8 mouse cellular contexts compared by ENCODE assay signal in the genomic region with DNA sequence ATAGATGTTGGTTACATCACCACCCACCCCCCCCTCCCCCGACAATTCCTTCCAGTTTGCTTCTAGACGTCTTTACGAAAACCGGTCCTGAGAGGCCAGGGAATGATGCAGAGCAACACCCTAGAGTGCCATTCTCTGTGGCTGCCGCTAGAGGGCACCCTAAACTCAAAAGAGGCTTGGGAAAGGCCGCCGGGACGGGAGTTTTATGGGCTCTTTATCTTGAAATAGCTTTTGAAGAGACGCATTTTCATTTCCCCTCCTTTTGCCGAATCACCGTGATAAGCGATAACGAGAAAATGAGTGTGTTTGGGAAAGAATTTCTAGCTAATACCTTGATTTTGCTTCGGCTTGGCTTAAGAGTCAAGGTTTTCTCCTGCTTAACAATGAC. TPM values are rescaled to one million over a fixed set of nuclear protein-coding genes. Genes with fewer than 3 reads are reported as not detected.
DNase-seq lines count a peak whose midpoint lies in the region; ATAC-seq and TF ChIP-seq lines count a peak whose summit lies in the region.

No protein-coding gene starts in this region.

- ATAC-seq in intestine, embryonic 14.5 days (replicated peaks; ENCODE audit: low FRiP score, low TSS enrichment, low read depth), result 0 out of 2 replicates have a peak, but pooled peaks have one; percentile 23
- ATAC-seq in limb, embryonic 14.5 days (ENCODE audit: low FRiP score, low read depth), result no peak
- no peak; the same call in 1 of the 2 replicates for ATAC-seq in midbrain, postnatal 0 days (ENCODE audit: low FRiP score)

- peak; percentile 39 for DNase-seq in cerebellum, adult 9-10 months
- DNase-seq in cerebellum, adult 11-12 months, result no peak
- peak; percentile 83 to 85 for DNase-seq in cerebellum, postnatal 14 days
- peak; percentile 80 for DNase-seq in gastrocnemius, adult 2 months
- peak; percentile 88 for DNase-seq in intestine, embryonic 14.5 days (ENCODE audit: low spot score)
- DNase-seq in limb, embryonic 14.5 days (ENCODE audit: low spot score), result peak; percentile 62
- DNase-seq in midbrain, postnatal 0 days (ENCODE audit: low spot score), result peak; percentile 89
- peak; percentile 74 for DNase-seq in splenic B cell, adult 2 months (ENCODE audit: low read depth, low spot score)

- TF ChIP-seq CTCF in gastrocnemius, adult 2 months (IDR thresholded peaks at IDR 0.05), result peak; percentile 82
- TF ChIP-seq CTCF in midbrain, postnatal 0 days (IDR thresholded peaks at IDR 0.05), result peak; percentile 91

- peak overlapping the region; percentile 69 for H3K27ac ChIP-seq in gastrocnemius, adult 2 months
- no peak overlapping the region for H3K27ac ChIP-seq in intestine, embryonic 14.5 days (ENCODE audit: low read depth)
- no peak overlapping the region for H3K27ac ChIP-seq in limb, embryonic 14.5 days (replicated peaks; ENCODE audit: low read depth, low read length)
- no peak overlapping the region for H3K27ac ChIP-seq in midbrain, postnatal 0 days (ENCODE audit: low read depth, low read length)

- H3K9ac ChIP-seq in intestine, embryonic 14.5 days (ENCODE audit: low read length), result no peak overlapping the region
- no peak overlapping the region for H3K9ac ChIP-seq in limb, embryonic 14.5 days (ENCODE audit: low read depth, low read length, severe bottlenecking)
- 0 out of 2 replicates have a peak overlapping the region, but pooled peaks have one; percentile 54 for H3K9ac ChIP-seq in midbrain, postnatal 0 days (replicated peaks; ENCODE audit: low read length, poor library complexity, severe bottlenecking)

- H3K36me3 ChIP-seq in intestine, embryonic 14.5 days (ENCODE audit: control insufficient read depth, insufficient read depth, low read length), result no peaks in the 10 kb centered on the region
- H3K36me3 ChIP-seq in limb, embryonic 14.5 days (ENCODE audit: control insufficient read depth, insufficient read depth, low read length), result no peaks in the 10 kb centered on the region
- H3K36me3 ChIP-seq in midbrain, postnatal 0 days (ENCODE audit: insufficient read depth, low read length), result no peaks in the 10 kb centered on the region
- no peaks in the 10 kb centered on the region for H3K36me3 ChIP-seq in splenic B cell, adult 2 months (ENCODE audit: control insufficient read depth, insufficient read depth, low read length, poor library complexity, severe bottlenecking)

- no peak overlapping the region for H3K4me2 ChIP-seq in intestine, embryonic 14.5 days (ENCODE audit: low read length)
- no peak overlapping the region for H3K4me2 ChIP-seq in limb, embryonic 14.5 days (replicated peaks; ENCODE audit: low read depth, low read length, severe bottlenecking)
- H3K4me2 ChIP-seq in midbrain, postnatal 0 days (ENCODE audit: low read depth, low read length, poor library complexity, severe bottlenecking), result peak overlapping the region; percentile 54

- TF ChIP-seq POLR2A in limb, embryonic 14.5 days (IDR thresholded peaks at IDR 0.05; ENCODE audit: borderline replicate concordance, extremely low read depth, insufficient read depth, insufficient read length), result no peak

- H3K4me1 ChIP-seq in intestine, embryonic 14.5 days (replicated peaks; ENCODE audit: control insufficient read depth, insufficient read depth, low read length), result no peaks in the 10 kb centered on the region
- H3K4me1 ChIP-seq in limb, embryonic 14.5 days (ENCODE audit: control insufficient read depth, insufficient read depth, low read length), result no peaks in the 10 kb centered on the region
- peaks cover 3% of the 10 kb centered on the region; the same call in 1 of the 2 replicates for H3K4me1 ChIP-seq in midbrain, postnatal 0 days (ENCODE audit: insufficient read depth, low read length)

- H3K4me3 ChIP-seq in gastrocnemius, adult 2 months, result peak overlapping the region; percentile 55
- no peak overlapping the region for H3K4me3 ChIP-seq in intestine, embryonic 14.5 days (ENCODE audit: low read depth, low read length)
- H3K4me3 ChIP-seq in limb, embryonic 14.5 days (replicated peaks; ENCODE audit: low read length), result no peak overlapping the region
- peak overlapping the region; percentile 22 for H3K4me3 ChIP-seq in midbrain, postnatal 0 days (ENCODE audit: low read depth, low read length)

- H3K27me3 ChIP-seq in intestine, embryonic 14.5 days (replicated peaks; ENCODE audit: control insufficient read depth, insufficient read depth, low read length), result peaks cover 8% of the 10 kb centered on the region; the same call in 1 of the 2 replicates
- no peaks in the 10 kb centered on the region for H3K27me3 ChIP-seq in limb, embryonic 14.5 days (ENCODE audit: control insufficient read depth, insufficient read depth, low read length)
- H3K27me3 ChIP-seq in midbrain, postnatal 0 days (ENCODE audit: insufficient read depth, low read length), result 0 out of 2 replicates have a peak, but pooled peaks cover 3% of the 10 kb centered on the region
- no peaks in the 10 kb centered on the region for H3K27me3 ChIP-seq in splenic B cell, adult 2 months (ENCODE audit: control insufficient read depth, insufficient read depth, low read length, poor library complexity, severe bottlenecking)

- WGBS in intestine, embryonic 14.5 days, result 3% methylated on average over 14 of the region's 14 CpGs
- 4% methylated on average over 14 of the region's 14 CpGs for WGBS in limb, embryonic 14.5 days
- 4% methylated on average over 14 of the region's 14 CpGs for WGBS in midbrain, postnatal 0 days

- intact Hi-C loops in gastrocnemius, adult 2 months (cut with DNase I), result loop anchor here (2.0 to 10.0 kb wide), 2 partner anchors 182 to 394 kb away; partner anchors contain the start of gene Hspb8

- H3K9me3 ChIP-seq in intestine, embryonic 14.5 days (ENCODE audit: control insufficient read depth, low read length), result no peaks in the 10 kb centered on the region
- H3K9me3 ChIP-seq in limb, embryonic 14.5 days (ENCODE audit: control insufficient read depth, low read length), result no peaks in the 10 kb centered on the region
- no peaks in the 10 kb centered on the region for H3K9me3 ChIP-seq in midbrain, postnatal 0 days (ENCODE audit: low read length)

RNA-seq across cellular contexts. Expression of gene Prkab1, which starts 6.9 kb away (rescaled TPM):
- 10 to 100 TPM; 11.0 to 11.1 TPM for total RNA-seq in gastrocnemius, adult 2 months (2021)
- polyA plus RNA-seq in intestine, embryonic 14.5 days (2014; fragmentation: Nextera tagmentation; extraction: Ambion mirVana), result 52.7 and 60.6 TPM in 2 replicates
- polyA plus RNA-seq in limb, embryonic 14.5 days (2012; rRNA removed), result 89.2 and 111 TPM in 2 replicates
- 62.6 and 66.7 TPM in 2 replicates for polyA plus RNA-seq in limb, embryonic 14.5 days (2014; fragmentation: Nextera tagmentation; extraction: Ambion mirVana)
- total RNA-seq in midbrain, postnatal 0 days (2014; rRNA removed), result 43.8 and 47.0 TPM in 2 replicates
- polyA plus RNA-seq in midbrain, postnatal 0 days (2015; fragmentation: Nextera tagmentation; extraction: Ambion mirVana), result 47.0 and 53.3 TPM in 2 replicates

RNA-seq across cellular contexts. Expression of gene Tmem233, which starts 51.9 kb away (rescaled TPM):
- 100 to 1,000 TPM; 102 to 138 TPM for total RNA-seq in gastrocnemius, adult 2 months (2021)
- not detected in 2 replicates for polyA plus RNA-seq in intestine, embryonic 14.5 days (2014; fragmentation: Nextera tagmentation; extraction: Ambion mirVana)
- 0.09 and 0.33 TPM in 2 replicates for polyA plus RNA-seq in limb, embryonic 14.5 days (2012; rRNA removed)
- polyA plus RNA-seq in limb, embryonic 14.5 days (2014; fragmentation: Nextera tagmentation; extraction: Ambion mirVana), result not detected in 2 replicates
- total RNA-seq in midbrain, postnatal 0 days (2014; rRNA removed), result not detected in 2 replicates
- polyA plus RNA-seq in midbrain, postnatal 0 days (2015; fragmentation: Nextera tagmentation; extraction: Ambion mirVana), result not detected in 2 replicates

Comparison
In these comparisons a context has a peak if more than half of its experiments do, and no peak if none do; other contexts are left out.
1. H3K4me3 ChIP-seq: peak in gastrocnemius, adult 2 months (single experiment) and midbrain, postnatal 0 days (single experiment); none in intestine, embryonic 14.5 days (single experiment) and limb, embryonic 14.5 days (single experiment).